Mouse (Mus musculus) stomach, embryonic 16.5 days (tissue): ENCODE results near the gene Ugt1a7c. TPM values are rescaled to one million over a fixed set of nuclear protein-coding genes. Genes with fewer than 3 reads are reported as not detected.
"Not testable (repeated sequence)": the region's sequence is repeated elsewhere in the genome, so short reads cannot be mapped to it uniquely, and the experiment has no call there.

Experiments
- ATAC-seq: fragments of 200-750 bp; cut with Nextera tagmentation; 2 replicates; pipeline ENCODE4 v1.8.0; 2017; ENCODE audit warnings: moderate number of reproducible peaks, moderate TSS enrichment; ENCODE audit not compliant: insufficient read depth, low FRiP score
- H3K27ac ChIP-seq: fragments of 300-500 bp; sonication (generic); 2 replicates; pipeline ENCODE4 v1.5.1; 2014; ENCODE audit warnings: low read length
- H3K27me3 ChIP-seq: fragments of 300-500 bp; sonication (generic); 2 replicates; pipeline ENCODE4 v1.6.1; 2014; ENCODE audit warnings: low read length, control low read depth, mixed read lengths; ENCODE audit not compliant: control insufficient read depth, insufficient read depth
- H3K36me3 ChIP-seq: fragments of 300-500 bp; sonication (generic); 2 replicates; pipeline ENCODE4 v1.6.1; 2014; ENCODE audit warnings: low read length; ENCODE audit not compliant: control insufficient read depth, insufficient read depth
- H3K4me1 ChIP-seq: fragments of 300-500 bp; sonication (generic); 2 replicates; pipeline ENCODE4 v1.6.1; 2014; ENCODE audit warnings: low read length, control low read depth, mixed read lengths; ENCODE audit not compliant: control insufficient read depth, insufficient read depth
- H3K4me2 ChIP-seq: fragments of 300-500 bp; sonication (generic); 2 replicates; pipeline ENCODE4 v1.6.1; 2014; ENCODE audit warnings: low read depth, low read length, mixed read lengths
- H3K4me3 ChIP-seq: fragments of 300-500 bp; sonication (generic); replicated peaks from 2 replicates; pipeline ENCODE4 v1.5.1; 2014; ENCODE audit warnings: mild to moderate bottlenecking, low read length
- H3K9ac ChIP-seq: fragments of 300-500 bp; sonication (generic); 2 replicates; pipeline ENCODE4 v1.6.1; 2014; ENCODE audit warnings: low read length
- H3K9me3 ChIP-seq: fragments of 300-500 bp; sonication (generic); replicated peaks from 2 replicates; pipeline ENCODE4 v1.6.1; 2016; ENCODE audit warnings: low read length, control low read depth; ENCODE audit not compliant: control insufficient read depth
- WGBS: fragments of 180-500 bp; shearing (Covaris S2); extraction: QIAGEN DNeasy Blood & Tissue Kit; methylation state at CpG from one replicate; pipeline ENCODE4 v1.1.7; 2014; 5-methylcytosine and 5-hydroxymethylcytosine counted together
- polyA plus RNA-seq: library from polyadenylated mRNA; unstranded; fragments of >200 nt; fragmentation: Nextera tagmentation; extraction: Ambion mirVana; gene quantifications from 2 replicates; pipeline ENCODE4 v1.2.1, GENCODE M21; 2015

Ugt1a7c gene
- polyA plus RNA-seq, 1 experiment from 2014 or later: 15.8 TPM

GRCm38 (mm10) chr1:88105656-88106055 lies 10.8 kb downstream of the Ugt1a7c start:
- ATAC-seq: no peak

GRCm38 (mm10) chr1:88109027-88109557 lies 14.2 kb downstream of the Ugt1a7c start:
- H3K27me3 ChIP-seq, H3K4me1 ChIP-seq, H3K9ac ChIP-seq, H3K4me3 ChIP-seq, H3K36me3 ChIP-seq, H3K9me3 ChIP-seq, H3K27ac ChIP-seq, H3K4me2 ChIP-seq: not testable (repeated sequence)
- 57% methylated on average over 2 of the region's 2 CpGs for WGBS
- ATAC-seq: peak; percentile 82

More at GRCm38 (mm10) chr1:88105656-88106055, 10.8 kb downstream of the Ugt1a7c start:
- H3K9ac ChIP-seq: no peak overlapping the region
- H3K27ac ChIP-seq: no peak overlapping the region
- H3K27me3 ChIP-seq: no peaks in the 10 kb centered on the region
- H3K4me1 ChIP-seq: no peaks in the 10 kb centered on the region
- H3K36me3 ChIP-seq: no peaks in the 10 kb centered on the region
- H3K4me2 ChIP-seq: no peak overlapping the region
- 47% methylated on average over 2 of the region's 2 CpGs for WGBS
- H3K4me3 ChIP-seq: no peak overlapping the region
- H3K9me3 ChIP-seq: no peaks in the 10 kb centered on the region

DNA sequence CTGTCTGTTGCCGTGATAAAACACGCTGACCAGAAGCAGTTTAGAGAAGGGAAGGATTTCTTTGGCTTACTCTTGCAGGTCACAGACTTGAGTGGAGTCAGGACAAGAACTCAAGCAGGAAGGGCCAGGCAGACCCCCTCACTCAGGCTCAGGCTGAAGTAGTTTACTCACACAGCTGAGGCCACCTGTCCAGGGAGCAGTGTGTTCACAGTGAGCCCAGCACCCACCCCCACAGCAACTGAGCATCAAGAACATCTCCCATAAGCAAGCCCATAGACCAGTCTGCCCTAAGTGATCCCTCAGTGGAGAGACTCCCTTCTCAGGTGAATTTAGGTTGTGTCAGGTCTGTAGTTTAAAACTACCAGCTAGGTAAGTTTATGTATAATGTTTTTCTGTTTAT lies 14.7 kb downstream of the Ugt1a7c start:
- H3K36me3 ChIP-seq, H3K4me2 ChIP-seq, H3K27ac ChIP-seq, H3K4me1 ChIP-seq, H3K9ac ChIP-seq, H3K9me3 ChIP-seq, ATAC-seq, H3K27me3 ChIP-seq, H3K4me3 ChIP-seq: not testable (repeated sequence)
- 32% methylated on average over 2 of the region's 2 CpGs for WGBS

DNA sequence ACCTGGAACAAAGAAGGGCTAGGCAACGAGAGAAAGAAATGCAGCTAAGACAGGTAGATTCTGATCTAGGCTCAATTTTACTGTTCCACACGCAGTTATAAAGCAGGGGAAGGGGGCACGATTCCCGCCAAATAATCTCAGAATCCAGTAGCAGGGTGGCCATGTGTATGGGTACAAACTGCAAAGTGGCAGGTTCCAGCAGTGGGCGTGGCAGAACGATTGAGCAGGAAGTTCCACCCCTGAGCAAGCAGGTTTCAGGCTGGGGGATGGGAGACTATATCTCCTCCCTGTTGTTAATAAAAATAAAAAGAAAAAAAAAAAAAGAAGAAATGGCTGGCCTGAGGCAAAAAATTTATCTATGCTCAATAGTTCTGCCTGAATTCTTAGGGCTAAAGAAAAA lies 17.9 kb downstream of the Ugt1a7c start:
- not testable (repeated sequence) for H3K4me3 ChIP-seq

DNA sequence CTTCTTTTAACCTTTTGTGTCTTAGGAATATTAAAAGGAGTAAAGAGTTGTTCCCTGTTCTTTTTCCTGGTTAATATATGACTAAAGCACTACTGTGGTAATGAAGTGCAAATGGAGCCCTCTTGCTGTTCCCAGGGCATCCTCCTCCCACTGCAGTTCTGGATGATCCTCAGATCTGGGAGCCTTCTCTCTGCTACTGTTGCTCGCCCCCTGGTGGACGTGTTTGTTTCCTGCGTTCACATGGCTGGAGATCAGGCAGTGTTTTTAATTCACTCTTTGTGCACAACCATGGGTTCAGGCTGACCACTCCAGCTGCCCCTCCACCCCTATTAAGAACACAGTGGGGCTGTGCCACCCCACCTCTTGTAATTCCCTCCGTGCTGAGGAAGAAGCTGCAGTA lies 25.7 kb downstream of the Ugt1a7c start:
- not testable (repeated sequence) for H3K4me2 ChIP-seq, H3K27ac ChIP-seq, H3K4me3 ChIP-seq, H3K9ac ChIP-seq, H3K4me1 ChIP-seq, ATAC-seq, H3K9me3 ChIP-seq, H3K27me3 ChIP-seq, H3K36me3 ChIP-seq
- 19% methylated on average over 3 of the region's 4 CpGs for WGBS

More for the DNA sequence above, 17.9 kb downstream of the Ugt1a7c start:
- not testable (repeated sequence) for H3K4me1 ChIP-seq, ATAC-seq, H3K27ac ChIP-seq, H3K36me3 ChIP-seq, H3K9ac ChIP-seq, H3K4me2 ChIP-seq, H3K27me3 ChIP-seq, H3K9me3 ChIP-seq
- 92% methylated on average over 6 of the region's 6 CpGs for WGBS

GRCm38 (mm10) chr1:88121521-88121920 lies 26.7 kb downstream of the Ugt1a7c start:
- no CpG with 5 or more reads among the region's 1 CpGs for WGBS
- not testable (repeated sequence) for ATAC-seq, H3K36me3 ChIP-seq, H3K4me2 ChIP-seq, H3K27ac ChIP-seq, H3K9ac ChIP-seq, H3K9me3 ChIP-seq, H3K4me1 ChIP-seq, H3K27me3 ChIP-seq, H3K4me3 ChIP-seq

- not testable (repeated sequence) for H3K27ac ChIP-seq, H3K4me3 ChIP-seq, H3K27me3 ChIP-seq, ATAC-seq, H3K9me3 ChIP-seq, H3K4me1 ChIP-seq, H3K36me3 ChIP-seq, H3K4me2 ChIP-seq, H3K9ac ChIP-seq
- WGBS: 74% methylated on average over 4 of the region's 4 CpGs
Observed at GRCm38 (mm10) chr1:88125827-88126360, 31.0 kb downstream of the Ugt1a7c start.

DNA sequence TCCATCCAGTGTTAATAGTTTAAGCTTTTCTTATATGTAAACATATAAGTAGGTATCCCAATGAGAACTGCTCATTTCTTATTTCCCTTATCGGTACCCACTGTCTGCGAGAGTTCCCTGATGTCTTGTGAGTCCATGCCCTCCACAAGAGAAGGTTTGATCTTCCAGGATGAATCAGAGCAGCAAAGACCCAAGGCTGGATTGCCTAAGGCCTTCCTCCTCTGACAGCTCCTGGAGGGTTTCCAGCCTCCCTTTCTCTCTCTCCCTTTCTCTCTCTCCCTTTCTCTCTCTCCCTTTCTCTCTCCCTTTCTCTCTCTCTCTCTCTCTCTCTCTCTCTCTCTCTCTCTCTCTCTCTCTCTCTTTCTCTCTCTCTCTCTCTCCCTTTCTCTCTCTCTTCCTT lies 34.2 kb downstream of the Ugt1a7c start:
- H3K27me3 ChIP-seq, H3K9ac ChIP-seq, H3K27ac ChIP-seq, H3K9me3 ChIP-seq, H3K4me2 ChIP-seq, ATAC-seq, H3K4me1 ChIP-seq, H3K36me3 ChIP-seq, H3K4me3 ChIP-seq: not testable (repeated sequence)
- 80% methylated on average over 2 of the region's 2 CpGs for WGBS

DNA sequence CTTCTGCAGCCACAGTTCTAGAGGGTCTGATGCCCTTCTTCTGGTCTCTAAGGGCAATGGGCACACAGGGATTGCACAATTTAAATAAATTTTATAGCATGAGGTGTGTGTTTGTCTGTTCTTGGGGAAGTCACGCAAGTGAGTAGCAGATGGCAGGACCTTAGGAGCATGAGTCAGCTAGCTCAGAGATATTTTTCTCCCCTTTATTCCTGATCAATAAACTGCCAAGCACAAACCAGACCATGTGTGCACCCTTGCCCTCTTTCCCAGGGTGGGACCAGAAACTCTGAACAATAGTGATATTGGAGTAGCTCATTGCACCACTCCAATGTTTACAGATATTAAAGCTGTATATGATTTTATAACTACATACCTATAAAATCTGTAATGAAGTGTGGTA lies 35.4 kb downstream of the Ugt1a7c start:
- H3K4me2 ChIP-seq, H3K4me3 ChIP-seq, H3K36me3 ChIP-seq, H3K9me3 ChIP-seq, H3K9ac ChIP-seq, H3K27me3 ChIP-seq, ATAC-seq, H3K27ac ChIP-seq, H3K4me1 ChIP-seq: not testable (repeated sequence)
- 58% methylated on average over 1 of the region's 1 CpGs for WGBS
